Mouse (Mus musculus): Measurements from ENCODE around the gene Ptges3l.
"Not testable (repeated sequence)": the region's sequence is repeated elsewhere in the genome, so short reads cannot be mapped to it uniquely, and the experiment has no call there.

Gene Ptges3l

DNA sequence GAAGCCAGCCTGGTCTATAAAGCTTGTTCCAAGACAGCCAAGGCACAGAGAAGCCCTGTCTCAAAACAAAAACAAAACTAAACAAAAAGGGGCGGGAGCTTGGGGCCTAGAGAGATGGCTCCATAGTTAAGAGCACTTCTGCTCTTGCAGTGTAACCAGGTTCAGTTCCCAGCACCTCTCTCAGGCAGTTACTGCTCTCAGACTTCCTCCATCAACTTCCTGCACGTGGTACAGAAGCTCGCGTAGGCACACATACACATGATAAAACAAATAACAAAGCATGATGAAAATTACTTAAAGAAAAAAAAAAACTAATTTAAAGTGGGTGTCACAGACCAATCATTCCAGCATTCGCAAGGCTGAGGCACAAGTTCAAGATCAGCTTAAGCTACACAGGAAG, 5.0 kb downstream of the Ptges3l start:
- no peak for DNase-seq (ENCODE audit: low spot score in 2 of 2)

- DNase-seq (ENCODE audit: low spot score in 2 of 2), result no peak
These were observed 5.5 kb downstream of the Ptges3l start for GRCm38 (mm10) chr11:101419610-101420009.

DNA sequence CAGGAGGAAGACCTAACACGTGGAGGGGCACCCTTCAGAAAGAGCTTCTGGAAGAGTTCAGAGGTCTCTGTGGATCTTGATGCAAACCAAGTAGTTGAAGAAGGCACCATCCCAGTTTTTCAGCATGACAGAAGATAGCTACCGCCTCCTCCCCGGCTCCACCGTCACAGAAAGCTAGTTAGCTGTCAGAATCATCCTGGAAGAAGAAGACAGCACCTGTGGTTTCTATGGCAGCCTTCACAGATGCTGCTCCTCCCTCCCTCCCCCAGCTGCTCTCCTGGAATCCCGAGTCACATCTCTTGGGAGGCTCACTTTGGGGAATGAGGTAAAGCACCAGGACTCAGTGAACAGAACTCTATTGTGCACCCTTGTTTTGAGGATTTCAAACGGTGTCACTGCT, 6.1 kb downstream of the Ptges3l start:
- DNase-seq (ENCODE audit: low spot score in 2 of 2), result no peak

GRCm38 (mm10) chr11:101417101-101417855, 7.9 kb downstream of the Ptges3l start, which contains the start of gene Aarsd1:
TSS of gene Aarsd1 (minus strand) at chr11:101417615.
- DNase-seq (ENCODE audit: low spot score in 2 of 2), result peak; percentile 83 to 89

DNA sequence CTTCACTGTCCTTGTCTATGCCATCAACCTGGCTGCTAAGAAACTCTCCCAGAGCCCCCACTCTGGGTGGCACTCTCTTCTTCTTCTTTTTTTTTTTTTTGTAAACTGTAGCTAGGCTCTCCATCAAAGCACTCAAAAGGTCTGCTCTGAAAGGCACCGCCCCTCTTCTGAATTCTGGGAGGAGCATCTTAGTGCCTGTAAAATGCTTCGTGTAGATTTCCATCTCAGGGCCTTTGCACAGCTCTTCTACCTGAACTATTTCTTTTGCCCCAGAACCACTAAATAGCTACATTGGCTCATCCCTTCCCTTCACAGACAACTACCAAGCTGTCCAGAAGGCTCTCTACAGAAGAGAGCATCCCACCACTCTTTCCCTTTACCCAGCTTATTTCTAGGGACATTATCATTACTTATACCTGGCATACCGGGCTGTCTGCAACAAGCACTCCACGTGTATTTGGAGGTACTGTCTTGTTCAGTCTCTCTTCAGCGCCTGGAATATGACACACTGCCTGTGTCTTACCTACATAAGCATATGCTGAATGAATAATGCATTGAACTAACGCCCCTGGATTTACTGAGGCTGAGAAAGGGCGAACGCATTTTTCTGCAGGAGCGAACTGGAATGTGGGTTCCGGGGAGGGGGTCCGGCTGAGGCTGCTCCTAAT, 8.6 kb downstream of the Ptges3l start:
- no peak for DNase-seq (ENCODE audit: low spot score in 2 of 2)

DNA sequence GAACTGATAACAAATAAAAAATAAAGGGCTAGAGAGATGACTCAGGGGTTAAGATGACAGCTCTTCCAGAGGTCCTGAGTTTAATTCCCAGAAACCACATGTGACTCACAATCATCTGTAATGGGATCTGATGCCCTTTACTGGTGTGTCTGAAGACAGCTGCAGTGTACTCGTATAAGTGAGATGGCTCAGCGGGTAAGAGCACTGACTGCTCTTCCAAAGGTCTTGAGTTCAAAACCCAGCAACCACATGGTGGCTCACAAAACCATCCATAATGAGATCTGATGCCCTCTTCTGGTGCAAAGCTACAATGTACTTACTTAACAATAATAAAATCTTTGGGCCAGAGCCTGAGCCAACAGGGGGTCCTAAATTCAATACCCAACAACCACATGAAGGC, 9.8 kb downstream of the Ptges3l start:
- no peak for DNase-seq (ENCODE audit: low spot score in 2 of 2)

DNA sequence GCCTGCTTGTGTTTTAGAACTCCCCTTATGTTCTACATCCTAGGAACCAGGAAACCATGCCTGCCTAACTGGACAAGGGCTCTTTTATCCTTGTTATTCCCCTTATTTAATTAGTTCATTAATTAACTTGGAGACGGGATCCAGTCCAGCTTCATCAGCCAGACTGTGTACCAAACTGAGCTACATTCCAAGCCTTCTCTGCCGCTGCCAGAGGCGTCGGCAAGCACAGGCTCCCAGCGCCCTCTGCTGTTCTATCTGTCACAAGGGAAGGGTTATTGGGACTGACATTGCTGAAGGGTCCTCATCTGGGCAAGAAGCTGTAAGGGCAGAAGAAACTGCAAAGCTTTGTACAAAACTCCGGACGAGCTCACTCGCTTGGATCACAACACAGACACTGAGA, 30.0 kb downstream of the Ptges3l start:
- DNase-seq (ENCODE audit: low spot score in 2 of 2), result peak in 1 of 2 experiments; percentile 52

DNA sequence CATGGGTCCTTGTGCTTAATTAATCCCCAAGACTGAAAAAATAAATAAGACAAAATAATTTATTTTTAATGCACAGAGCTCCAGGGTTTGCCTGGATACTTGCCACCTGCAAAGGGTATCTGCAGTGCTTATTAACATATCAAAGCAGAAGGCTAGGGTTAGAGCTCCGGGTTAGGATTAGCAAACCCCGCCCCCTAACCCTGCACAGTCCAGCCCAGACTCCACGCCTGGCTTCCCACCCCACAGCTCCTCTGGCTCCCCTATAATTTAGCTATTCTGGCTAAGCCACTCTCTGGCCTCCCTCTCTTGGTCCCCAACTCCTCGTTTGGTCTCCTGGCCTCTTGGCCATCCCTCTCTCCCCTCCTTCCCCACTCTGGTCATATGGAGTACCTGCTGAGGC, 43.3 kb downstream of the Ptges3l start:
- no peak for DNase-seq (ENCODE audit: low spot score in 2 of 2)

DNA sequence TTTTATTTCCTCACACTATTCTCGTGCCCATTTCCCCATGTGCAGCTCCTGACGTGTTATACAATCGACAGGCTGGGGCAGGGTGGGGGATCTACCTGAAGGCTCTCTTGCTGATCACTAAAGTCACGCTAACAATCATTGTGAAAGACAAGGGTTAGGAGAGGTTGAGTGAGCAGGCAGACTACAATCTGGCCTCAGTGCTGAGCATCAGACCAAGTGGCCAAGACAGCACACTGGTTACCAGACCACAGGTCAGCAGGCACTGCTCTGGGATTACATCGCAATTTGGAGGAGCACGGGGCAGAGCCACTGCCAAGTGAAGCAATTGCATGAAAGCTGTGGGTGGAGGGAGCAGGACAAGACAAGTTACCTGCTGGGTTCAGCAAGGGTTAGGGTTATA, 46.2 kb downstream of the Ptges3l start:
- no peak for DNase-seq (ENCODE audit: low spot score in 2 of 2)

DNA sequence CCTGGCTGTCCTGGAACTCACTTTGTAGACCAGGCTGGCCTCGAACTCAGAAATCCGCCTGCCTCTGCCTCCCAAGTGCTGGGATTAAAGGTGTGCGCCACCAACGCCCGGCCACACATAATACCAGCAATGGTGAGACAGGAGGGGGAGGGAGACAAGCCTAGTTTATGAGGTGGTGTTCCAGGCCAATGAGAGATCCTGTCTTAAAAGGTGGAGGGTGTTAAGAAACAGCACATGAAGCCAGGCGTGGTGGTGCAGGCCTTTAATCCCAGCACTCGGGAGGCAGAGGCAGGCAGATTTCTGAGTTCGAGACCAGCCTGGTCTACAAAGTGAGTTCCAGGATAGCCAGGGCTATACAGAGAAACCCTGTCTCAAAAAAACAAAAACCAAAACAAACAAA, 46.9 kb downstream of the Ptges3l start:
- not testable (repeated sequence) for DNase-seq (ENCODE audit: low spot score in 2 of 2)

DNA sequence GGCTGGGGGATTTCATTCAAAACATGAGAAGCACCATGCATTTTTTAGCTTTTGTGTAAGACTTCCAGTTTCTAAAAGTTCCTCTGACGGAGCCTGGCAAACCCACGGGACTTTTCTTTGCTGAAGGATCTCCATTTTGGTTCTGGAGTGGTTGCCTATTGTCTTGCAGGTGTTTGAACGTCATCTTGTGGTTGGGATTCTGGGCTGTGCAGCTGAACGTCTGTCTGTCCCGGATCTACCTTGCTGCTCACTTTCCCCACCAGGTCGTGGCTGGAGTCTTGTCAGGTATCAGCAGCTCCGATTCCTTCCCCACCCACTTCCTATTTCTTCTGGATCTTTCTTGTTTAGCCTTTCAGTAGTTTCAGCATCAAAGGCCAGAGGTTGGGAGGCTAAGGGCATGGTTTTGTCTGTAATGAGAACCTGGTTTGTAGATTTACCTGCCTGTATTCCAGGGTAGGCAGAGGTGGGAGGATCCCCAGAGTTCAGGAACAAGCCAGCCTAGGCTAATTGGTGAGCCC, 50.7 kb downstream of the Ptges3l start:
- no peak for DNase-seq (ENCODE audit: low spot score in 2 of 2)

DNA sequence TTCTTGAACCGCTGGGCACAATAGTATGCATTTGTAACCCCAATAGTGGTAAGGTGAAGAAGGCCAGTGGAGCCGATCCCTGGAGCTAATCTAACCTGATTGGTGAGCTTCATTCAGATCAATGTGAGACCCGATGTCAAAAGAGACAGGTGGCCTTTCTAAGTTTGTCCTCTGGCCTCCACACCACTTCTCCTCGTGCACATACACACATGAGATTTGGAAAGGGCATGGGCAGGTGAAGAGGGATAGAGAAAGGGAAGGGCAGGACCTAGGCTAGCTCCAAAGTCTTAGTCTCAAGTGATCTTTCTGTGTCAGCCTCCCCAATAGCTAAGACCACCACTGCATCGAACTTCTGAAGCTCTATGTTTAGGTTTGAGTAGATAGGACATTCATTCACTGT, 55.0 kb downstream of the Ptges3l start:
- no peak for DNase-seq (ENCODE audit: low spot score in 2 of 2)

All from frontal cortex, postnatal 25 days (tissue).